Mouse (Mus musculus) urinary bladder, postnatal 10 days (tissue): ENCODE results near the gene Ano2.

ENCODE experiments used
- DNase-seq: peaks from one replicate; pipeline ENCODE4 v3.0.0; 2022; ENCODE audit warnings: low spot score

The Ano2 gene

DNA sequence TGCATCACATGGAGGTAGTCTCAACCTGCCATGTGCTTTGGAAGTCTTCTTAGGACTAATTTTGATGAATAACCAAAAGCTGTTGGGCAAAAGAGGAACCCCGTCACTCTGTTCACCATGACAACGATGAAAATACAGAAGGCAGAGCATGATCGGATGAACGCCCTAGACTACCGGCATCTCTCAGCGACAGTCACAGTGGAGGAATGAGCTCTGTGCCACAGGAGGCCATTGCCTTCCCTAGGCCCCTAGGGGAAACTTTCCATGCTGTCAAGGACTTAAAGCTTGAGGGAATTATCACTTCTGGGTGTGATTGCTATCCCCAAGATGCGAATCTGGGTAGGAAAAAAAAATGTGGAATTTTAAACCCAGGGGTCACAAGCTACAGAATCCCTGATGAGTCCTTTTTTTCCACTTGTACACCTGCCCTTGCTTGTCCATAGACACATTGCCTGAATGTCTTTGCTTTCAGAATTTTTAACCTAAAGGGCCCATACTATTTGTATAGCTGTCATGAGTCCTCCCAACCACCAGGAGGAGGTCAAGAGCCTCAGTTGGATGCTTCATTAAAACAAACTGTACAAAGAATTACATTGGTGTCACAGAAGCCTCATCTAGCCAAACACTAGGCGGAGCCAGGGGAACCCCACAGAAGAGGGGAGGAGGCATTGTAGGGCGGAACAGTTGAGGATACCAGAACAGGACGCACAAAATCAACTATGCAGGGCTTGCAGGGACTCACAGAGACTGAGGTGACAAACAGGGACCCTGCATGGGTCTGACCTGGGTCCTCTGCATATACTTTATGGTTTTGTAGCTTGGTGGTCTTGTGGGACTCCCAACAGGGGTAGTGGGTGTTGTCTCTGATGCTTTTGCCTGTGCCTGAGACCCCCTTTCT, 53.2 kb downstream of the Ano2 start:
- DNase-seq, result no peak

- no peak for DNase-seq
Measured at GRCm38 (mm10) chr6:125747322-125747930, 57.2 kb downstream of the Ano2 start.

DNA sequence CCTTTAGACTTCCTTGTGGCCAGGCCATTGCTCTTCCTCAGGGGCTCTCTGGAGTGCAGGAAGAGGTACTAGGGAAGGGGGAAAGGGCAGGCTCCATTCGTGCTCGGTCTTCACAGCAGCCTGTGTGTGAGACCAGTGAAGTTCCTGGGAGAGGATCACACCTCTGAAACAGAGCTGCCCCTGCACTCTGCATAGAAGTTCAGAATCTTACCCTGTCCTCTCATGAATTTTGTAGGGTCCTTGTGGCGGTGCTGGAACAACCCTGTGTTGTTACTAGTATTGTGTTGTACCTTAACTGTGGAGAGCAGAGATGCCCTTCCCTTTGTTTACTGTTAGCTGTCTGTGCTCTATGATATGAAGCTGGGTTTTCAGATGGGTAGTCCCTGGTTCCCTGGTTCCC, 58.4 kb downstream of the Ano2 start:
- DNase-seq, result no peak

DNA sequence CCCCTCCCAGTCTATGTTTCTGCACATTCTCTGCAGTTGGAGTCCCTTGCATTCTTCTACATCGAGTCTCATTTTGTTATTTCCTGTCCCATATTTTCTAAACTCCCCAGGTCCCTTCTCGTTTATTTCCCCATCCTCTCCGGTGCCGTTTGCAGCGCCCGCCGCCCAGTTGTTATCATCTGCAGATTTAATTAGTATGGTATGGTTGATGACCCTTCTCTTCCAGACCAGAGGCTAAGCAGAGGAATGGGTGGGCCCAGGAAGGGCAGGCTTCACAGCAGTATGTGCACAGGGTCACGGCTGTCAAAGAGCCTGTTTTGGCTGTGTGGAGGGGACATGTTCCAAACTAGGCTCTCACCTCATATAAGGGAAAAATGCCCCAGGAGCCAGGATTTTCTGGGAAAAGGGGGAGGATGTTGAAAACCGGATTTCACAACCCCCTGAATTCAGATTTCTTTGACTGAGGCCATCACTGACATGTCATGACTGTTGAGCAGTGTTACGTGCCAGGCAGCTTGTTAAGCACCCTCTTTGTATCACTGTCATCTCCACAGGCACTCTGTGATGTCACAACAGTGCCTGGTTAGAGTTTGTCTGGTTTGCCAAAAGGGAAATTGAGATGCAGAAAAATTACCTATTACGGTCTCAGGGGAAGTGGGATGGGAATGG, 72.8 kb downstream of the Ano2 start:
- no peak for DNase-seq

- no peak for DNase-seq
Measured at GRCm38 (mm10) chr6:125773256-125773655, 83.0 kb downstream of the Ano2 start.

- DNase-seq, result no peak
Measured at GRCm38 (mm10) chr6:125776291-125776690, 86.1 kb downstream of the Ano2 start.

GRCm38 (mm10) chr6:125802954-125803353, 112.7 kb downstream of the Ano2 start:
- DNase-seq, result no peak

DNA sequence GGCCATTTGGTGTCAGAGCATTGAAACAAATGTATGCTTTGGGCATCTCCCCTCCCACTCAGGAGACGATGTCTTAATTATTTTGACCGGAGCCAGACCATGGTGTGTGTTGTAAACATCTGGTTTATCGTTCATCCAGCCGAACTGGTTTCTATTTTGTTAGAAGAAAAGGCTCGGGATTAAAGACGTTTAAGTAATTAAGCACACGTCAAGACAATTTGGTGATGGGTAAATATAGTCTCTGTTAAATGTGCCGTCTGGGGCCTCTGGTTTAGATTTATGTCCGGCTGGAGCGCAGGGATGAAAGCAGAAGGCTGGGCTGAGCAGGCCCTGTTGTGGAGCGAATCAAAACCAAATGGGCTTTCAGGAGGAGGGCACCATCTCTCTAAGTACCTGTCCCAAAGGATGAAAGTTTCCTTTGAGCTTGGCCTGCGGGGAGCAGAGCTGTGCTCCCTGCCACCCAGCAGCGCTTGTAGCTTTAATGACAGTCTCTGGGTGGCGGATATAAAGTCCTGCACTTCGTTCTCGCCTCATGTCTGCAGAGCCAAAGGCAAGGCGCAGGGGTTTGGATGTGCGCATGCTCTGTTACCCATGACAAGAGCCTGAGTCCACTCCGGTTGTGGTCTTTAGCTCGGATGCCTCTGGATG, 113.3 kb downstream of the Ano2 start:
- no peak for DNase-seq

- no peak for DNase-seq
Measured at GRCm38 (mm10) chr6:125808996-125809649, 118.9 kb downstream of the Ano2 start.

- no peak for DNase-seq
Measured at GRCm38 (mm10) chr6:125811395-125811794, 121.2 kb downstream of the Ano2 start.

GRCm38 (mm10) chr6:125838121-125838520, 147.9 kb downstream of the Ano2 start:
- no peak for DNase-seq

DNA sequence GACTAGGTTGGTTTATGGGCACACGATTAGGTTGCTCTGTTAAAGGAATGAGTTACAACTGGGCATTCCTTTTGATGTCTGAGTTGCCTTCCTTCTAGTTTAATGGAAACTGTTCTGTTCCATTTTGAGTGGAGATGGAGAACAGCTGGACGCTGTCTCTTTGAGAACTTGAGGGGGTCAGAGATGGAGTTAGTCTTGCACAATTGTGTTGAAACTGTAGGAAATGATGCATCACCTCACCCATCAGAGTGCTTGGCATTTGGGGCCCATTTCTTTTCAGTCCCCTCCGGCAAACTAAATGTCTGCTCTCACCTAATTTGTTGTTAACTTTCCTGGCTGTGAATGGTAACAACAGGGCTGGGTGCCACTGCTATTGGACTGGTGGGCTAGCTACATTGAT, 151.1 kb downstream of the Ano2 start:
- no peak for DNase-seq

DNA sequence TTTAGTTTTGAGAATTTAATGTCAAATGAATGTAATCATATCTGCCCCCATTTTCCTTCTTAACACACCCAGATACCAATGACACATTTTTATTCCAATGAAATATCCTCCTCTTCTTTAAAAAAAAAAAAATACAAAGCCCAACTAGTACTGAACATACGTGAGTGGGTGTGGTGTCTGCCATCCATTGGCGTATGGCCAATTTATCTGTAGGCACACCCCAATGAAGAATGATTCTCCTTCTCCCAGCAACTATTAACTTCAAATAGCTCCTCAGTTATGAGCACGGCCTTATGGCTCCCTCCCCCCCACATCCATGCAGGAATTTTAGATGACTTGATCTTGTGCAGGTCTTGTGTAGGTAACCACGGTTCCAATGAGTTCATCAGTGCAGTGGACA, 161.0 kb downstream of the Ano2 start:
- DNase-seq, result no peak

- no peak for DNase-seq
Measured at GRCm38 (mm10) chr6:125858294-125858693, 168.1 kb downstream of the Ano2 start.

GRCm38 (mm10) chr6:125868516-125868915, 178.3 kb downstream of the Ano2 start:
- DNase-seq, result no peak

- no peak for DNase-seq
Measured at GRCm38 (mm10) chr6:125871482-125871881, 181.3 kb downstream of the Ano2 start.

- DNase-seq, result no peak
Measured at GRCm38 (mm10) chr6:125874742-125875141, 184.5 kb downstream of the Ano2 start.

DNA sequence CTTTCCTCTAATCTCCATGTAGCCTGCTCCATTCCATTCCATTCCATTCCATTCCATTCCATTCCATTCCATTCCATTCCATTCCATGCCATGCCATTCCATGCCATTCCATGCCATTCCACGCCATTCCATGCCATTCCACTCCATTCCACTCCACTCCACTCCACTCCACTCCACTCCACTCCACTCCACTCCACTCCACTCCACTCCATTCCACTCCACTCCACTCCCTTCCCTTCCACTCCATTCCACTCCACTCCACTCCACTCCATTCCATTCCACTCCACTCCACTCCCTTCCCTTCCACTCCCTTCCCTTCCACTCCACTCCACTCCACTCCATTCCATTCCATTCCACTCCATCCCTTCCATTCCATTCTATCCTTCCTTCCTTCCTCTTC, 186.7 kb downstream of the Ano2 start:
- DNase-seq, result no peak

GRCm38 (mm10) chr6:125878671-125879070, 188.5 kb downstream of the Ano2 start:
- DNase-seq, result no peak

DNA sequence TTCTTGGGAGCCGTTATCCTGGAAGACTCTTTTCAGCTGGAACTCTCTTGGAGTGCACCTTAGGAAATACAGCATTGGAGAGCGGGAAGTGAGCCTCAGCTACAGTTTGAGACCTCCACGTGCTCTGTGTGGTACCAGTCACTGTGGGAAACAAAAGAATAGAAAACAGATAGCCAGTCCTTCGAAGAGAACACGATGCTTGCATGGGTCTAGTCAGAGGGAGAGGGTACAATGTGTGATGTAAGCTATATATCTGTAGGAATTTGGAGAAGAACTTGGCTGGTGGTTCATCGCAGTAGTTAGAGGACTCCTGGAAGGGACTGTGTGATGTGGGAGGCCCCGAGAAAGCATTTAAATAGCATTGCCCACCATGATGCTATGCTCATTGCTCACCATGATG, 189.1 kb downstream of the Ano2 start:
- DNase-seq, result no peak

DNA sequence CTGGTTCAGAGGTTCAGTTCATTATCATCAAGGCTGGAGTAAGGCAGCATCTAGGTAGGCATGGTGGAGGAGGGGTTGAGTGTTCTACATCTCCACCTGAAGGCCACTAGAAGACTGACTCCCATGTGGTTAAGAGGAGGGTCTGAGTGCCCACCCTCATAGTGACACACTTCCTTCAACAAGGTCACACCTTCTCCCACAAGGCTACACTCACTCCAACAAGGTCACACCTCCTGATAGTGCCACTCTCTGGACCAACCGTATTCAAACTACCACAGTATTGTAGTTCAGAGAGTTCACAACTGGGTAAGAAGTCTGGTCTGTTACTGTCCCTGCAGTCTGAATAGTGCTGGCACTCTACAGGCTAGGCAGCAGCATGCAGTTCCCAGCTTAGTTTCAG, 198.4 kb downstream of the Ano2 start:
- DNase-seq, result no peak

DNA sequence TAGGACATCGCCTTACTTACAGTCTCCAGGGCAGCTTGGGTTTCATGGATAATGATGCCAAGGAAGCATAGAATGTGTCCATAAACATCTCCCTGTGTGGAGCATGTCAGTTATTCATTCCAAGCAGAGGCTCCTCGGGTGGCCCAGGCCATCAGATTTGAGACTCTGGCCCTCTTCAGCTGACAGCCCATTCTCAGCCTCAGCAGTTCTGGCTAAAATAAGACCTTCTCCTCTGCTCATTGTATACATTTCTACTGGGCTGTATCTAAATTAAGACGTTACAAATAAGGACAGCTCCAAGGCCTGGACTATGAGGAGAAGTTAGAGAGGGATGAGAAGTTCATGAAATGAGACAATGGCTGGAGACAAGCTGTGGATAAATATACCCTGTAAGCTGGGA, 204.1 kb downstream of the Ano2 start:
- no peak for DNase-seq
